Mouse (Mus musculus): Measurements from ENCODE around the gene Sdk2. TPM values are rescaled to one million over a fixed set of nuclear protein-coding genes. Genes with fewer than 3 reads are reported as not detected.

The Sdk2 gene
- polyA plus RNA-seq, 1 experiment = 3.0 TPM

DNA sequence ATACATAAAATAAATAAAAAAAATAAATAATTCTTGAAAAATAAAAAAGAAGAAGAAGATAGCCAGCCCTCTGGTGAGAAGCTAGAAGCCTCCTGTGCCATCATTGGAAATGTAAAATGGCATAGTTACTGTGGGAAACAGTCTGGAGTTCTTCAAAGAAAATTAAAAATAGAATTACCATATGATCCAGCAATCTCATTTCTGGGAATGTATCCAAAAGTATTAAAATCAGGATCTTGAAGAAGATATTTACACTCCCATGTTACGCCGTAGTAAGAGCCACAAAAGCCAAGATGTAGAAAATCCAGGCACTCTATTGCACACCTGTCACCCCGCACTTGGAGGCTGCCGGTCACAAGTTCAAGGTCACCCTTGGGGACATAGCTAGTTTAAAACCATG is 250.4 kb downstream of the Sdk2 start:
- Histone ChIP-seq H3K27me3 (ENCODE audit: control insufficient read depth, insufficient read depth, low read length) (no peaks in the 10 kb centered on the region), H3K4me1 (ENCODE audit: control insufficient read depth, insufficient read depth, insufficient read length) (no peaks in the 10 kb centered on the region), H3K4me3 (ENCODE audit: extremely low read depth, insufficient read depth, insufficient read length) (no peak overlapping the region), H3K36me3 (ENCODE audit: control insufficient read depth, insufficient read depth, low read length) (no peaks in the 10 kb centered on the region), H3K27ac (ENCODE audit: insufficient read depth, low read length) (no peak overlapping the region)
- TF ChIP-seq POLR2A (IDR thresholded peaks at IDR 0.05; ENCODE audit: low read depth, low read length) (no peak), CTCF (IDR thresholded peaks at IDR 0.05; ENCODE audit: extremely low read depth, insufficient read depth, insufficient read length, insufficient replicate concordance) (no peak)
- 90% methylated on average over 4 of the region's 4 CpGs for WGBS
- DNase-seq (ENCODE audit: low read depth in 1 of 2, low spot score in 2 of 2) = no peak

DNA sequence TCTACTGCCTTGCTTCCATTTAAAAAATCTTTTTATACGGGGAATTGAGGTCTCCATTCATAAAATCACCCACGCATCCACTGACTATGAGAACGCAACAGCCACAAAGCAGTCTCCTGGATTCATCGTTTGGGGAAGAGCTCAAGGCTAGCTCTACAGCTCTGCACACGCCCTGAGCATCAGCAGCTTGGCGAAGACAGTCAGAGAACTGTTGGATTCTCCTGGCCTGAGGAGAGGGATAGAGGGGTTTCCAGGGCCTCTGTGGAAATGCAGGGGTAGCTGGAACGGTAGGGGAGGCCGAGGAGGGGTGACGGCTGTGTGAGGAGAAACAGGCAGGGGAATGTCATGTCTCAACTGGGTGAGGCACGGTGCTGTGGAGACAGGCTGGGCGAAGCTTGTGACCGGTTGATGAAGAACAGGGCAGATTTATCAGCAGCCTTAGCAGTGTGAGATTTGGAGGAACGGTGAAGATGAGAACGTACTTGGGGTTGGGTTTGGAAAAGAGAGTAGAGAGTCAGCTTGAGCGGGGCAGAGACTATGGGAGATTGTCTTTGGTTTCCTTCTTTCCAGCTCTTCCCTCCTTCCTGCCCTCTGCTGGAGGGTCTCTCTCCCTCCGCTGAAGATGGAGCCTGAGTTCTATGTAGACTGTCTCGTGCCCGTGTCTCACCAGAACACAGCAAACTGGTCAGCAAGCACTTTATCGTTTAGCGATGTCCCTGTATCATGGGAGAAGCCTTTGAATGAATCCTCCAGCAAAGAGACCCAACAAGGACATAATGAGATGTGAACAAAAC is 255.1 kb downstream of the Sdk2 start:
- H3K4me3 ChIP-seq (ENCODE audit: extremely low read depth, insufficient read depth, insufficient read length) = no peak overlapping the region
- 64% methylated on average over 20 of the region's 20 CpGs for WGBS
- no peak overlapping the region for H3K27ac ChIP-seq (ENCODE audit: insufficient read depth, low read length)
- no peak for DNase-seq (ENCODE audit: low read depth in 1 of 2, low spot score in 2 of 2)
- H3K36me3 ChIP-seq (ENCODE audit: control insufficient read depth, insufficient read depth, low read length) = no peaks in the 10 kb centered on the region
- H3K27me3 ChIP-seq (ENCODE audit: control insufficient read depth, insufficient read depth, low read length) = no peaks in the 10 kb centered on the region
- H3K4me1 ChIP-seq (ENCODE audit: control insufficient read depth, insufficient read depth, insufficient read length) = no peaks in the 10 kb centered on the region
- TF ChIP-seq POLR2A (IDR thresholded peaks at IDR 0.05; ENCODE audit: low read depth, low read length) (no peak), CTCF (IDR thresholded peaks at IDR 0.05; ENCODE audit: extremely low read depth, insufficient read depth, insufficient read length, insufficient replicate concordance) (no peak)

DNA sequence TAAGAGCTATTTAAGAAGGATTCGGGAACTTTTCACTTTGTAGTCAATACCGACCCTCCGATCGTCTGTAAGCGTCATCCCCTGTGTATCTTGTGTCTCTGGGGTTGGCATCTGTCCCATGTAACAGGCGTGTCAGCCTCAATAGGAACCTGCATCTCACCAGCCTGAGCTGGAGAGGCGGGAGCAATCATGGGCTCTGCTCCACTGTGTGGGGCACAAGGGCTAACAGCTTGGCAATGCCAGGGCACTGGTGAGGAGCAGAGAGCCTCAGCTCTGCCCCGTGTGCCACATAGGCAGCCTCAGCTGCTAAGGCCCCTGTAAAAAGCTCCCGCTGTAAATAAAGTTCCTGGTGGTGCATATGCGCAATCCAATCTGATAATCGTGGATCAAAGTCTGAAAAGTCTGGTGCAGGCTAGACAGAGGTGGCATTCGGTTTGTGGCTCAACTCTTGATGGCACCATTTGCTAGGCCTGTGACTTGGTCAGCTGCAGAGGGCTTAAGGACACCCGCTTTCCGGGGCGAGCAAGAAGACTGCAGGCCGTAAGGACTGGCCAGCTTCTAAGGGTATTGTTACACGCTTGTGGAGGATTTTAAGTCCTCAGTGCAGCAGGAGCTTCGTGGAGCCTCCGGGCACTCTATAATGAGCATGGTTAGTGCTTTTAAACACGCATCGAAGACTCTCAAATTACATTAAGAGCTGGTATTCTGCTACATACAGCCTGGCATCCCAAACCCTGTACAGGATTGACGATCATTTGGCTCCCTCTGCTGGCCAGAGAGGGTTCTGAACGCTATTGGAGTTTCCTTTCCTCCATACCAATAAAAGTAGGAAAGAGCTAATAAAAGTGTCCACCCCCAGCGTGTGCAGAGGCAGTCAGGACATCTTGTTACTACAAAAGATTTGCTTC is 256.0 kb downstream of the Sdk2 start:
- 0 out of 2 replicates have a peak, but pooled peaks cover 2% of the 10 kb centered on the region for H3K27me3 ChIP-seq (ENCODE audit: control insufficient read depth, insufficient read depth, low read length)
- H3K4me1 ChIP-seq (ENCODE audit: control insufficient read depth, insufficient read depth, insufficient read length) = no peaks in the 10 kb centered on the region
- no peak overlapping the region for H3K27ac ChIP-seq (ENCODE audit: insufficient read depth, low read length)
- H3K36me3 ChIP-seq (ENCODE audit: control insufficient read depth, insufficient read depth, low read length) = no peaks in the 10 kb centered on the region
- 58% methylated on average over 24 of the region's 24 CpGs for WGBS
- peak; percentile 42 to 68 for DNase-seq (ENCODE audit: low read depth in 1 of 2, low spot score in 2 of 2)
- H3K4me3 ChIP-seq (ENCODE audit: extremely low read depth, insufficient read depth, insufficient read length) = no peak overlapping the region
- TF ChIP-seq POLR2A (IDR thresholded peaks at IDR 0.05; ENCODE audit: low read depth, low read length) (no peak), CTCF (IDR thresholded peaks at IDR 0.05; ENCODE audit: extremely low read depth, insufficient read depth, insufficient read length, insufficient replicate concordance) (peak; percentile 88; the same call in 1 of the 2 replicates)

- no peak for DNase-seq (ENCODE audit: low read depth in 1 of 2, low spot score in 2 of 2)
- Histone ChIP-seq H3K27me3 (ENCODE audit: control insufficient read depth, insufficient read depth, low read length) (0 out of 2 replicates have a peak, but pooled peaks cover 2% of the 10 kb centered on the region), H3K27ac (ENCODE audit: insufficient read depth, low read length) (no peak overlapping the region)
Measured at GRCm38 (mm10) chr11:113807086-113807485, 259.8 kb downstream of the Sdk2 start.

DNA sequence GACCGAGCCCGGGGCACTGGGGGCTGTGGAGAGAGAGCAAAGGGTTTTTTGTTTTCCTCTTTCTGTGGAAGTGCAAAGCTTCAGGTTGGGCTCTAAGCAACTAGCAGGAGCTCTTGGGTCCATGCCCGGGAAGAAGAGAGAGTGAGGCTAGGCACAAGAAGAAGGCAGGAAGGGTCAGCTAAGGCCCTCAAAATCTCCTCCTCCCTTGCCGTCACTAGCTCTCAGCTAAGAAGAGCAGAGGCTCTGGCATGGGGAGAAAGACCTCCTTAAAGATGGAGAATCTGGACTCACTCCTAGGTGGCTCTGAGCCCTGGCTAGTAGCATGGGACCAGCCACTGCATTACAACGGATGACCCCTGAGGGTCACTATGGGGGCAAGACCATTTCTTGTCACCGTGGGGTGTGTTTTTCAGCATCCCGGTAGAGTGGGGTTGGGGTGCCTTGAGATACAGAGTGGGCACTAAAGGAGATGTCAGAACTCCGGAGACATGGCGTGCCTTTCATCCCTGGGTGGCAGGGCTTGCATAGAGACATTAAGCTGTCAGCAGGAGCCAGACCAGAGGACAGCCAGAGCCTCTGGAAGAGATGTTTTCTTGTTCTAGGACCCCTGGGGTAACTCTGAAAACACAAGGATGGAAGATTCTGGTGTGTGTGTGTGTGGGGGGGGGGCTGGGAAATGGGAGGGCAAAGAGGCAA is 260.3 kb downstream of the Sdk2 start:
- Histone ChIP-seq H3K27me3 (ENCODE audit: control insufficient read depth, insufficient read depth, low read length) (0 out of 2 replicates have a peak, but pooled peaks cover 2% of the 10 kb centered on the region), H3K27ac (ENCODE audit: insufficient read depth, low read length) (peak overlapping the region; percentile 32), H3K36me3 (ENCODE audit: control insufficient read depth, insufficient read depth, low read length) (no peaks in the 10 kb centered on the region), H3K4me1 (ENCODE audit: control insufficient read depth, insufficient read depth, insufficient read length) (peaks cover 9% of the 10 kb centered on the region; the same call in 1 of the 2 replicates), H3K4me3 (ENCODE audit: extremely low read depth, insufficient read depth, insufficient read length) (no peak overlapping the region)
- WGBS = 76% methylated on average over 9 of the region's 9 CpGs
- DNase-seq (ENCODE audit: low read depth in 1 of 2, low spot score in 2 of 2) = no peak
- no peak for TF ChIP-seq CTCF (IDR thresholded peaks at IDR 0.05; ENCODE audit: extremely low read depth, insufficient read depth, insufficient read length, insufficient replicate concordance)
- no peak for TF ChIP-seq POLR2A (IDR thresholded peaks at IDR 0.05; ENCODE audit: low read depth, low read length)

More at GRCm38 (mm10) chr11:113807086-113807485, 259.8 kb downstream of the Sdk2 start:
- TF ChIP-seq CTCF (IDR thresholded peaks at IDR 0.05; ENCODE audit: extremely low read depth, insufficient read depth, insufficient read length, insufficient replicate concordance) (no peak), POLR2A (IDR thresholded peaks at IDR 0.05; ENCODE audit: low read depth, low read length) (no peak)
- no peaks in the 10 kb centered on the region for H3K36me3 ChIP-seq (ENCODE audit: control insufficient read depth, insufficient read depth, low read length)
- WGBS = 59% methylated on average over 9 of the region's 9 CpGs
- H3K4me3 ChIP-seq (ENCODE audit: extremely low read depth, insufficient read depth, insufficient read length) = no peak overlapping the region
- H3K4me1 ChIP-seq (ENCODE audit: control insufficient read depth, insufficient read depth, insufficient read length) = peaks cover 9% of the 10 kb centered on the region; the same call in 1 of the 2 replicates

DNA sequence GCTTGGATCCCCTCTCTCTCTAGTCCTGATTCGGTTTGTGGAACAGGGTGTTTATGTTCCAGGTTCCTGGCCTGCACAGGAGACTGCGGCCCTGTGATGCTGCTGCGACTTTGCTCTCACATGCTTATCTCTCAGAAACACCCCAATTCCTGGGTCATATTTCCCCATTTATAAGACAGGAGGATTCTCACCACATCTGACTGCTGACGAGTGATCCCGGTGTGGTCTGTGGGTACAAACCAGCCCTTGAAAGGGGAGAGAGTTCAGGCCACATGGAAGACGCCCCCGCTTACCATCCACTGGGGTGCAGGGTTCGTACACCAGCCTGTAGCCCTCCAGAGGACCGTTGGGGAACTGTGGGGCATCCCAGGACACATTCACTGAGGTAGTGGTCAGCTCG is 260.9 kb downstream of the Sdk2 start:
- Histone ChIP-seq H3K4me3 (ENCODE audit: extremely low read depth, insufficient read depth, insufficient read length) (no peak overlapping the region), H3K27me3 (ENCODE audit: control insufficient read depth, insufficient read depth, low read length) (0 out of 2 replicates have a peak, but pooled peaks cover 2% of the 10 kb centered on the region), H3K36me3 (ENCODE audit: control insufficient read depth, insufficient read depth, low read length) (no peaks in the 10 kb centered on the region), H3K4me1 (ENCODE audit: control insufficient read depth, insufficient read depth, insufficient read length) (peaks cover 9% of the 10 kb centered on the region; the same call in 1 of the 2 replicates), H3K27ac (ENCODE audit: insufficient read depth, low read length) (peak overlapping the region; percentile 32; the same call in 1 of the 2 replicates)
- 25% methylated on average over 10 of the region's 10 CpGs for WGBS
- no peak for DNase-seq (ENCODE audit: low read depth in 1 of 2, low spot score in 2 of 2)
- TF ChIP-seq CTCF (IDR thresholded peaks at IDR 0.05; ENCODE audit: extremely low read depth, insufficient read depth, insufficient read length, insufficient replicate concordance) (no peak), POLR2A (IDR thresholded peaks at IDR 0.05; ENCODE audit: low read depth, low read length) (no peak)
